Mouse (Mus musculus): Measurements from ENCODE around the gene Pam16. TPM values are rescaled to one million over a fixed set of nuclear protein-coding genes. Genes with fewer than 3 reads are reported as not detected.
A peak's percentile ranks its signal among the peaks of the same experiment; 100 is the strongest.

Gene Pam16
- total RNA-seq (2021): 100 to 1,000 TPM in 1 of 2 experiments, 10 to 100 TPM in 1; 95.3 to 109 TPM
- long read RNA-seq, experiment 1, transcript Pam16-201 (5 exons, 596 nt): major isoform, 102 of 115 reads
- long read RNA-seq, experiment 1, partial matches to known transcripts: 1 of 115 reads
- long read RNA-seq, experiment 1, other reads (novel, unspliced or antisense): 10 of 115 reads
- long read RNA-seq, experiment 2, transcript Pam16-201 (5 exons, 596 nt): major isoform, 29 of 32 reads
- long read RNA-seq, experiment 2, partial matches to known transcripts: 0 of 32 reads
- long read RNA-seq, experiment 2, other reads (novel, unspliced or antisense): 1 of 32 reads

DNA sequence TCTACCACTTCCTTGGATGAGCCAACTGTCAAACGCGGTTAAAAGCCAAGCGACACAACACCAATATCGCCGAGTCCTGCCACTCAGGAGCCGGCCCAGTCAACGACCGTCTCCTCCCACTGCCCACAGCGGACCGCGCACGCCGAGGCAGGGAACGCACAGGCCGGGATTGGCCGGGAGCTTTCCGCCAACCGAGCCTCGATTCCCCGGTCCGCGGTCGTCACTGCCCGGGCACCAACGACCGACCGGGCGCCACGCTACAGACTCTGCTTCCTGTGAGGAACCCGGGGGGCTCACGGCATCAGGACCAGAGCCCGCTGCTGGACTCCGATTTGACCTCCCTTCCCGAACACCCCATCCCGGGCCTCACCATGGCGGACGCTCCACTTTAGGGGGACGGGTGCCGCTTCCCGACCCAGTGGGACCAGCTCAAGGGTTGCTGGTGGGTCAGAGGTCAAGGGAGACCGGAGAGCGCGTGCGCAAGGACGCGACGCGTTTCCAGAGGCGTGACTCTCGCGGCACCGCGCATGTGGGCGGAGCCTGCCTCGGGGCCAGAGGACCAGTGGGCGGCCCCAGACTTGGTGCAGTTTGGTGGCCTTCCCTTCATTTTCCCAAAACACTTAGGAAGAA is at the start of gene Pam16:
TSS of gene Pam16 (minus strand) at position 508 of the 630 bp plus-strand sequence.
- DNase-seq: peak; percentile 94 to 97

DNA sequence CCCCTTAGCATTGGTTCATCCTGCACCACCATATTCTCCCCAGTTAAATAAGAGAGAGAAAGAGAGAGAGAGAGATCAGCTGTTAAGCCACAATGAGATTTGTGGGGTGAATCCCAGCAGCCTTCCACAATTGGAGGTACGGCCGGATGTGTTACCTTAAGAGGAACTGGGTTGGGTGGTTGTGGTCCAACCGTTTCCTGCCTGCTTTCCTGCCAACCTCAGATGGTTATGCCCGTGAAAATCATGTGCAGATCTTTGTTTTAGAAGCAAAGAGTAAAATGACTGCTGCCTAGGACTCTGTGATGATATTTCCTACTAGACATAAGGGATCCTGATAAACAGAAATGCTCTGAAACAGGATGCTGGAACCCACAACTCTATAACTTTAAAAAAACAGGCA is 49.3 kb upstream of the Pam16 start:
- DNase-seq: no peak

DNA sequence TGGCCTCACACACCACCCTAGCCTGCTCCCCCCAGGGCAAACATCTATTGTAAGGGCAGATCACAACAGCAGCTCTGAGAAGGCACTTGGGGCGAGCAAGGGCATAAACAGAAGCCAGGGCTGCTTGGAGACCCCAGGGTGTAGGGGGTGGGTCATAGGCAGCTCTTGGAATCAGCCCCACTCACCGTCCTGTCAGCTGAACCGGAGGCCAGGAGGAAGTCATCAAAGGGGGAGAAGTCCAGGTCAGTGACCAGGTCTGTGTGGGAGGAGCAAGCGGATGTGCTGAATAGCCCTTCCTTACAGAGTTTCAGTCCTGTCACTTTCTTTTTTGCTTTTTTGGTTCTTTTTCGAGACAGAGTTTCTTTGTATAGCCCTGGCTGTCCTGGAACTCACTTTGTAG is 45.5 kb upstream of the Pam16 start:
- no peak for DNase-seq

DNA sequence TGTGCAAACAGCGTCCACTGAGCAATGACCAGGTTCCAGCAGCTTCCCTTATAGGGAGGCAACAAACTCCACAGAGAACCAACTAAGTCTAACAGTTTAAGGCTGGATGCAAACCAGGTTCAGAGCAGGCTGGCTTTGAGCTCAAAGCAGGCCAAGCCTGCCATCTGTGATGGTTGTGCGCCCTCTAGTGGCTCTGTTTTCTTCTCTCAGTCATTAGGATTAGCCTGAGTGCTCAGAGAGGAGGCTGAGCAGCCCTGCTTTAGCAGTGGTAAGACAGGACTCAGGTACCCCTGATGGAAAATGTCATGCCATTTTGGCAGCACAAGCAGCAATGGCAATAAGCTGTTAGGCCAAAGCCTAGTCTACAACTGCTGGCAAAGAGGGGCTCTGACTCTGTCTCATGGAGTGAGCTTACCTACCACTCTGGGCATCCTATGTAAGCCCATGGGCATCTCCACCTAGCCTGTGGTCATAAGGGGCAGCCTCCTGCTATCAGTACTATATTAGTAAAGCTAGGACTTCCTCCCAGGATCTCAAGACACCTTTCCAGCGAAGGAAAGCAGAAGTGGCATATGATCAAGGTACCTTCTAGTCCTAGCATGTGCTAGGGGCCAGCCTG is 42.5 kb upstream of the Pam16 start:
- DNase-seq: peak; percentile 86 to 91

DNA sequence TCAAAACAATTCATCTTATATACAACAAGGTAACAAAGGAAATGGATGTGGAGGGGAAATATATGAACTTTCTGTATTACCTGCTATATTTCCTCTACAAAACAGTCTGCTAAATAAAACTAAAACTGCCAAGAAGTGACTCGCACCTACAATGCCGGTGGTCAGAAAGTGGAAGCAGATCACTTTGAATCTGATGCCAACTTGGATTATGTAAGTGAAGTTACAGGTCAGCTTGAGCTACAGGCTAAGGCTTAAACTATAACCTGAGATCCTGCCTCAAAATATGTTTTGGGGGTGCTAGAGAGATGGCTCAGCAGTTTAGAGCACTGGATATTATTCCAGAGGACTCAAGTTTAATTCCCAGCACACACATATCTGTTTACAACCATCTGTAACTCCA is 40.9 kb upstream of the Pam16 start:
- no peak for DNase-seq

DNA sequence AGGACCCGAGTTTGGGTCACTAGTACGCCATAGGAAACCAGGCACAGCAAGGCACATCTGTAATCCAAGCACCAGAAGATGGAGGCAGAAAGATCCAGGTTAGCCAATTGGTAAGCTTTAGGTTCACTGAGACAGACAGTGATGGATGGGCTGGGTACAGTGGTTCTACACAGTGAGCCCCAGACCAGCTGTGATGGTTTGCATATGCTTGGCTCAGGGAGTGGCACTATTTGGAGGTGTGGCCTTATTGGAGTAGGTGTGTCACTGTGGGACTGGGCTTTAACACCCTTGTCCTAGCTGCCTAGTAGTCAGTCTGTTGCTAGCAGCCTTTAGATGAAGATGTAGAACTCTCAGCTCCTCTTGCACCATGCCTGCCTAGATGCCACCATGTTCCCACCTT is 39.0 kb upstream of the Pam16 start:
- DNase-seq: no peak

DNA sequence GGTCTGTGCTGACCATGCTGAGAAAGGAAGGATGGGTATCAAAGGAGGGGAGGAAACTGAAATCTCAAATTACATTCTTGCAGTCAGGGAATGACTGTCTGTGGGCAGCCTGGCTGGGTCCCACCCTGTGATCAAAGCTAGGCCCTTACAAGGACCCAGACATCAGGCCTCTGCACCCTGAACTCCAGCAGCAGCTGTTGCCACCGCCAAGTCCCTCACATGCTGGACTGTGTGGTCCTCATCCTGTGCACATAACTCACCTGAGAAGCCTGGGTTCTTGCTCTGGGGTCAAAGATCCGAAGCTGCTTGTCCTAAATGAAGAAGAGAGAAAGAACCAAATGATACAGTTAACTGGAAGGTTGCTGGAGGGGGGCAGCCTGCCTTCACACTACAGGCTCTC is 36.8 kb upstream of the Pam16 start:
- DNase-seq: no peak

DNA sequence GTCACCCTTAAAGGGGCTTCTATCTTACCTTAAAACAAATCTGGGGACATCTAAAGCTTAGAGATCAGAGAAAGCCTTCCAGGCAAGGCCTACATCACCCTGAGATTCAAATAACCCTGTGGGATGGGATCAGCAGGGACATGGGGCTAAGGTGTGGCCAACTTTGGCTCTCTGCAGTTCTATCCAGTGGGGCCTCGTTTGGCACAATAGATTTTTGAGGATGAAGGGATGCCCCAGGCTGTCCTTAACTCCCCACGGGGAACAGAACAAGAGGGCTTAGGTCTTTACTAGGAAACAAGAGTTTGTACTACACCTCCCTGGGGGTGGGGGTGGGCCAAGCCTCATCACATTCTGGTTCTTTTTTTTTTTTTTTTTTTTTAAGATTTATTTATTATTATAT is 34.5 kb upstream of the Pam16 start:
- DNase-seq: no peak

DNA sequence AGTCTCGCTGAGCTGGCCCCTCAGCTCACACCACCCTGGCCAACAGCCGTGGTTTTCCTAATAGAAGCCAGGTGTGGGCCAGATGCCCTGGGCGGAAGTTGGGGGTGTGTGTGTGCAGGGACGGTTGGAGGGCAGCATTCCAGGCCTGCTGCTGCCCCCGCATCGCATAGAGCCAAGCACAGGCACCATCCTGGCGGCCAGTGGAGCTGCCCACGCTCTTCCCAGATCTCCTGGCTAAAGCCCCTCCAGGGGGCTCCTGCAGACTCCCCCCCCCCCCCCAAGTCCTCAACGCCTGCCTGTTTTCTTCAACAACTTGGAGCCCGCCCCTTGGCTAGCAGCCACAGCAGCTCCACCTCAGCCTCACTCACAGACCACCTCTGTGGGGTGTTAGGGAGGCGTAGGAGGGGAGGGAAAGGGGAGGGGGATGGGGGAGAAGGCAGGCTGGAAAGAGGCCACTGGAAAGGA is 34.0 kb upstream of the Pam16 start:
- no peak for DNase-seq

DNA sequence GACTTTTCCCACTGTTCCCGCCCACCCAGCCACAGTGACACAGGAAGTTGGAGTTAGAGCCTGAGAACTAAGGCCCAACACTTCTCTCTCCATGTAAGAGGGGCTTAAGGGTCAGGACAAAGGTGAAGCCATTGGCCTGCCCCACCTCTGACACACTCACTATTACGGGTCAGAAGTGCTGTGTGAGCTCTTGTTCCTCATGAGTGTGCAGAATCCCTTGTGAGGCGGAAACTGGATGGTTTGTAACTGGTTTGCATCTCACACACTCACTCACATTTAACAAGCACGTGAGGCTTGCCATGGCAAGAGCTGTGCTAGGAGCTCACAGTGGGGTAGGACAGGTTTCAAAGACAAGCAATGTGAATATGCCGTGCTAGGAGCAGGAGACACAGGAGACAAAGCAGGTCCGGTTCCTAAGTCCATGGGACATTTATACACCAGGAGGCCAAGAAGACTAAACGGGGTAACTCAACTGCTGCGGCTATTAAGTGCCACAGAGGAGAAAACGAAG is 31.8 kb upstream of the Pam16 start:
- no peak for DNase-seq

DNA sequence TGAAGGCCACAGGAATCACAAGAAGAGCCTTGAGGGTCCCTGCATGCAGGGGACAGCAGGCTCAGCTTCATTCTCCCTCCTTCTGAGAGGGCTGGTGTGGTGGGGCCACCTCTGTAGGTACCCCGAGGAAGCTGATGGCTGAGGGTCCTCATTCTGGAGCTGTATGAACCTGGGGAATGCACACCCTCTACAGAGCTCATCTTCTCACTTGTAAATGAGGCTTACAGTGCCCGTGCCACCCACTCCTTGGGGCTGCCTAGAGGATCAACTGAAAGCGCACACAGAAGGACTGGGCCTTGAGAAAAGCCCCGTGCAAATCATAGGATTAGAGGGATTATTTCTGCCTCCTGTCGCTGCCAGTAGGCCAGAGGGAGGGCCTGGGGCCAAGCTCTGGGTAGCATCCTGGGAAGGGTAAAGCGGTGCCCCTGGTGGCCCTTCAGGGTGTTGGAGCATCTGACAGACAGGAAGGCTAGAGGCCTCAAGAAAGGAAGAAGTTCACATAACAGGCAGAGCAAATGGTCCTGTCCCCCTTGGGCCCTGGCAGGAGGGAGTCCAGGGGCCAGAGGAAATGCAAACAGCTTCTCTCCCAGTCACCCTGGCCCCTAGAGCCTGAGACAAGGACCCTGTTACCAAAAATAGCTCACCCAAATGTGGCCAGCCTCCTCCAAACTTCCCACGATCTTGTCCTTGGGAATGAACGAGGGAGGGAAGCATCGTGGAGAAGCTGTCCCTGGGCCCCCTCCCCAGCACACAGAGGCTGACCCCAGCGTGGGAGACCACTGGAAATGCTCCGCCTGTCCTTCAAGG is 31.2 kb upstream of the Pam16 start:
- DNase-seq: no peak

DNA sequence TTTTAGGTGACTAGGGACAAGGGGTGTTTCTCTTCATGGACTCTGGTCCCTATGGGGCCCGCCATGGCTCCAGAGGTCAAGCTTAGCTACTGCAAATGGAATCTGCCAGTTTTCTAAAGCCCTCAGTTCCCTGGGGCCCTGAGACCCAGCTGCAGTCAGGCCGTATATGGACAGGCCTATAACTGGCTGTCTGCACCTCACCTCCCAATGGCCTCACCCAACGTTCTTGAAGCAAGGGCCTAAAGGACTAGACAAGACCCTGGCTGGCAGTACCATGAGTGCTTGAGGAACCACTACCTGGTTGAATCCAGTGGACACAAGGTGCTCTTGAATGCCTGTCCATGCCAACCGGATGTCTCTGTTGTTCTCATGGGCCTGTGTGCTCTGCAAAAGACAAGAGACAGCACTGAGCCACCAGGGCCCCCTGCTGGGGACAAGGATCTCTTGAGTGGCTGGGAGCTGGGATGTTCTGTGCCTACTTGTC is 30.5 kb upstream of the Pam16 start:
- DNase-seq: peak; percentile 39 to 62

DNA sequence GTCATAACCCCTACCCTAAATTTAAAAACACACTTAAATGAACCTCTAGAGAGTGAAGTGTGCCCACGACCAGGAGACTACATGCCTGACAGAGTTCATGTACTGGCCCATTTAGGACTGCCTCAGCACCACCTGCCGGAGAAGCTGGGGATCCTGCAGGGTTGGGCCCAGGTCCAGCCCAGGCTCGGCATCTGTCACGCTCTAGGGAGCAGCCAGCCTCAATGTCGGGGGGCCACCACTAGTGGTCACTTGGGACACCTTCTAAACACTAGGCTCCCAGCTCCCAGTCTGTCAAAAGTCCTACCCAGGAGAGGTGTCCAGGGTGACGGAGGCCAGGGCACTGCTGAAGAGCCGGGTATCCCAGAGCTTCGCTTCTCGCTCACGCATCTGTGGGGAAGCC is 29.9 kb upstream of the Pam16 start:
- no peak for DNase-seq

DNA sequence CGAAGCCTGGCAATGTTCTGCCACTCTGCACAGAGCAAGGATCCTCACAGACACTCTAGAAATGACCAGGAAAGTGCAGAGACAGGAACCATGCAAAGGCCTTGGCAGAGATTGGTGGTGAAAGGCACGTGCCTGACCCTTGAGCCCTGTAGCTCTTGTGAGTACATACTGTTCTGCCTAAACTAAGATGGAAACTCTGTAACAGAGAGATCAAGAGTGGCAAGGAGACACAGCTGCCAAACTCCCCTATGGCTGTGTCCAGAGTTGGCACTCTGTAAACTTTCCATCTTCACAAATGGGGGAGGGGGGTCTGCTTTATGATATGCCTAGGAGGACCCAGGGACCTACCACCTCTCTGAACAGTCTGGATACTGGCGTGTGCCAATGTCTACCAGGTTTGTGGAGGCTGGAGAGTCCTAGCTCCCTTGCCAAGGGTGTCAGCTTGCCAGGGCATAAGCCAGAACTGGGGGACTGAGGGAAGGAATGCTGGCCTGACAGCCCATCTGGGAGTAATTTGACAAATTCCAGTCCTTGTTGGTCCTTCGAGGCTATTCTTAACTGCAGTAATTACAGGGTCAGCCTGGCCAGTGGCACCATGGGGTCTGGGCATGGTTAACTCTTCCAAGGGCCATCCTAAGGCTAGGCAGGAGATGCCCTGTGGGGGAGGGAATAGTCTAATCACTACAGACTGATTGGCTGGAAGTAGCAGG is 28.1 kb upstream of the Pam16 start:
- no peak for DNase-seq

DNA sequence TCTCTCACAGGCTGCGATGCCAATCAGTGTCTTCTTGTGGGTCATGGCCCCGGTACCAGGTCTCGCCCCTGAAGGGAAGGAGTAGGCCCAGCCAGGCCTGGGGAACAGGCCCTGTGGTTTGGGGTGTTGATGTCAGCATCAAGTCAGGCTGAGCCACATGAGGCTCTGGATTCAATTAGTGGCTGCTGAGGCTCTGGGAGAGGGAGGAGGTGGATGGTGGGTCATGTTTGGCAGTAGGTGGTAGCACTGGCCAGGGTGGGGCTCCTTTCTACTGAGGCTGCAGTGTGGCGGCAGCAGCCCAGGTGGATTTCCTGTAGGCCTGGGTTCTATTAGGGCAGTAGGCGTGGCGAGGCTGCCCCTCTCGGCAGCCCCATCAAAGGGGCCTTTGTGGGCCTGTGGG is 26.8 kb upstream of the Pam16 start:
- no peak for DNase-seq

DNA sequence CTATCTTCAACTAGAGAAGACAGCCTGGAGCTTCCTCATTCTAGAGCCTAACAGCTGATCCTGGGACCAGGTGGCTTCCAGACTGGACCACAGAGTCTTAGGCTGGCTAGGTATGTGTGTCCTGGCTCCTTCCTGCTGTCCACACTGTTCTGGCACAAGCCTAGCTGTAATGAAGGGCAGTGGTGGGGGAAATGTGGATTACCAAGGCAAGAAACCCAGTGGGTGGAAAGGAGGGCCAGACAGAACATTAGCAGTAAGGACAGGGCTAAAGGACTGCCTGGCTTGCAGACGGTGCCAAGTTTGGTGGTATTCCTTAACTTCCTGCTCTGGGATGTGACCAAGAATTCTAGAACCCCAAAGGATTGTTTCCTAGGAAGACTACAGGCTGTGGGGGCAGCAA is 26.3 kb upstream of the Pam16 start:
- DNase-seq: no peak

DNA sequence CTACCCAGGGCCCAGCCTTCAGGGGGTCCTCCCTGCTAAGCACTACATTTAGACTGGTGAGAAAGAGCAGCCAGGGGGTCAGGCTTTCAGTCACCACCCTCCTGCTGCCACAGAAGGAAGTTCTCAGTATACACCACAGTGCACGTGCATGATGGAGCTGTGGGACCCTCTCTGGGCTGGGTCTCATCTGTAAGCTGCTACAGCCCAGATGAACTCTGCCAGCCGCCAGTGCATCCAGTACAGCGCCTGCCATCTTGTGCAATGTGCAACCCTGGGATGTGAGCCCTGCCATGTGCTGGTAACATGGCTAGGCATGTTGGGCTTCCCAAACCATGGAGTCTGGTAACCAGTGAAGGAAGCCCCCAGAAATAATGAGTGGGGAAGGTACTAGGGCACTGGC is 25.4 kb upstream of the Pam16 start:
- DNase-seq: no peak

DNA sequence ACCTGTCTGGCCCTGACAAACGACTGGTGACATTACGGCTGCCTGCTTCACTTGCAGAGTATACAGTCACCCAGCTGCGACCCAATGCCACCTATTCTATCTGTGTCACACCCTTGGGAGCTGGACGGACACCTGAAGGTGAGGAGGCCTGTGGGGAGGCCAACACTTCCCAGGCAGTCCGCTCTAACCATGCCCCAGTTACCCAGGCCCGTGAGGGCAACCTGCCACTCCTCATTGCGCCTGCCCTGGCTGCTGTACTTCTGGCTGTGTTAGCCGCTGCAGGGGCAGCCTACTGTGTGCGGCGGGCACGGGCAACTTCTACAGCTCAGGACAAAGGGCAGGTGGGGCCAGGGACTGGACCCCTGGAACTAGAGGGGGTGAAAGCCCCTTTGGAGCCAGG is 24.9 kb upstream of the Pam16 start:
- DNase-seq: no peak

DNA sequence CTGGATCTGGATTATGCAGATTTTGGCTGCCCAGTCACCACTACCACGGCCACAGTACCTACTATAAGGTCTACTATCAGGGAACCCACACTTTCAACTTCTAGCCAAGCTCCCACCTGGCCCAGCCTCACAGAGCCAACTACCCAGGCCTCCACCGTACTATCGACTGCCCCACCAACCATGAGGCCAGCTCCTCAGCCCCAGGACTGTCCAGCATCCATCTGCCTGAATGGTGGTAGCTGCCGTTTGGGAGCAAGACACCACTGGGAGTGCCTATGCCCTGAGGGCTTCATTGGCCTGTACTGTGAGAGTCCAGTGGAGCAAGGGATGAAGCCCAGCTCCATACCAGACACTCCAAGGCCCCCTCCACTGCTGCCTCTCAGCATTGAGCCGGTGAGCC is 24.4 kb upstream of the Pam16 start:
- DNase-seq: no peak

DNA sequence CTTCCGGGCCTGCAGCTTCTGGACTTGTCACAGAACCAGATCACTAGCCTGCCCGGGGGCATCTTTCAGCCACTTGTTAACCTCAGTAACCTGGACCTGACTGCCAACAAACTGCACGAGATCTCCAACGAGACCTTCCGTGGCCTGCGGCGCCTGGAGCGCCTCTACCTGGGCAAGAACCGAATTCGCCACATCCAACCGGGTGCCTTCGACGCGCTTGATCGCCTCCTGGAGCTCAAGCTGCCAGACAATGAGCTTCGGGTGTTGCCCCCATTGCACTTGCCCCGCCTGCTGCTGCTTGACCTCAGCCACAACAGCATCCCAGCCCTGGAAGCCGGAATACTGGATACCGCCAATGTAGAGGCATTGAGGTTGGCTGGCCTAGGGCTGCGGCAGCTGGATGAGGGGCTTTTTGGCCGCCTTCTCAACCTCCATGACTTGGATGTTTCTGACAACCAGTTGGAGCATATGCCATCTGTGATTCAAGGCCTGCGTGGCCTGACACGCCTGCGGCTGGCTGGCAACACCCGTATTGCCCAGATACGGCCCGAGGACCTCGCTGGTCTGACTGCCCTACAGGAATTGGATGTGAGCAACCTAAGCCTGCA is 23.7 kb upstream of the Pam16 start:
- no peak for DNase-seq

DNA sequence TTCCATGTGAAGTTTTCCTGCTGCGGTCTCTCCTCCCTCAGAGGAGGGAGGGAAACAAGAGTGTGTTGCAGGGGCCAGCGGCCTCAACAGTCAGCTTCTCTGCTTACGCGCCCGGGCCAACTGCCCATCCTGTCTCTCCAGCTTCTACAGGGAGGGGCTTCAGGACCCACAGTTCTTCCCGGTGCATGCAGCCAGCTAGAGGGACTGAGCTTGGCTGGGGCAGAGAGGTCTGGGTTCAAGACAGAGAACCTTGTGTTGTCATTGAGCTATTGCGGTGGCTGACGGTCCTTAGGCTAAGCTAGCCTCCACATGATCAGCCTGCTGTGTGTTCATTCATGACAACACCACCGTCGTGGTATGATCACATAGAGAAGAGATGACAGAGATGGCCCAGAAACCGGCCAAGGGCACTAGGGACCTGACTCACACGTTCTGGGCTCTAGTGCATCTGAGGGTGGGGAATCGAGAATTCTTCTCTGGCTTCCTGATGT is 22.9 kb upstream of the Pam16 start:
- peak; percentile 61 to 74 for DNase-seq
